Mouse (Mus musculus) cerebral cortex, adult 2 months (tissue): Measurements from ENCODE around the gene Diras2.

ENCODE experiments used
- WGBS: fragments of 180-500 bp; shearing (Covaris S2); methylation state at CpG from one replicate; pipeline ENCODE4 v1.1.7; 2018; 5-methylcytosine and 5-hydroxymethylcytosine counted together

The Diras2 gene

DNA sequence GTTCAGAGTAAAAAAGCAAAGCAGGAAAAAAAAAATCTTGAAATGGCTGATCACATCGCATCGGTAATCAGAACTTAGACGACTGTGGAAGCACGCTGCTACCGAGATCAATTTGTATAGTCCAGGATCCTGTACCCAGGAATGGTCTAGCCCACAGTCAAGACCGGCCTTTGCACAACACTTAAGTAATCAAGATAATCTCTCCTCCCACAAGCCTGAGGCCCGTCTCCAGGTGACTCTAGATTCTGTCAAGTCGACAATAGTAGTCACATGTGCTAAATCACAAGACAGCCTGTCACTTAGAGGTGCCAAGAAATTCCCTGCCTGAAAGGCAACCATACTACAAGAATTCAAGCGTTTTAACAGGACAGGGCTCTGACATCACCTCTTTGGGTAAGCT lies at the start of gene Diras2:
TSS of gene Diras2 (minus strand) at position 159 of the 400 bp plus-strand sequence.
- WGBS = 38% methylated on average over 9 of the region's 9 CpGs

DNA sequence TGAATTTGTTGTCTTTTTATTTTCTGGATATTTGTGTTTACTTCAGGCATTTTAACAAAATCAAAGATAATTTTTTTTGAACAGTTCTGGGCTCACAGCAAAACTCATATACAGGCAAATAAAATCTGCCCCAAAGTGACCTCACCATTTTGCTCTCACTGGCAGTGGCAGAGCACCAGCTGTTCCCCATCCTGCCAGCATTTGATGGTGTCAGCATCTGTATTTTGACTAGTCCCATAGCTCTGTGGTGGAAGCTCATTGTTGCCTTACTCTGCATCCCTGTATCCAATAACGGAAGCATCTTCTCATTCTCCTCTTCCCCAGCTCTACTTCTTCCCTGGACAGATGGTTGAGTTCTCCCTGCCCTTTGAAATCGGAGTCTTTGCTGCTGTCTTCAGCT lies 47.7 kb upstream of the Diras2 start:
- WGBS = 53% methylated on average over 2 of the region's 2 CpGs

DNA sequence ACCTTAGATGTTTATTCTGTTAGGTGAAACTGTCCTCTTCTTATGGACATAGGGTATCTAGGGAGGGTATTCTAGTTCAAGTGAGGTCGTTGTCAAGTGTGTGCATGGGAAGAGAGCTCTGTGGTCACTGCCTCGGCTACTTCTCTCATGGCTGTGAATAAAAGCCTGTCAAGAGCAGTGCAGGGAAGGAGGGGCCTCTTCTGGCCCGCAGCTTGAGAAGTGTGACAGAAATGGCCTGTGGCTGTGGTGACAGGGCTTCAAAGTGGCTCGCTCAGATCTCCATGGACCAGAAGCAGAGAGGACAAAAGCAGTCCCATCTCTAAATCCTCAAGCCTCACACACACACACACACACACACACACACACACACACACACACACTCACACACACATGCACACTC lies 46.9 kb upstream of the Diras2 start:
- 56% methylated on average over 4 of the region's 4 CpGs for whole genome bisulfite sequencing

DNA sequence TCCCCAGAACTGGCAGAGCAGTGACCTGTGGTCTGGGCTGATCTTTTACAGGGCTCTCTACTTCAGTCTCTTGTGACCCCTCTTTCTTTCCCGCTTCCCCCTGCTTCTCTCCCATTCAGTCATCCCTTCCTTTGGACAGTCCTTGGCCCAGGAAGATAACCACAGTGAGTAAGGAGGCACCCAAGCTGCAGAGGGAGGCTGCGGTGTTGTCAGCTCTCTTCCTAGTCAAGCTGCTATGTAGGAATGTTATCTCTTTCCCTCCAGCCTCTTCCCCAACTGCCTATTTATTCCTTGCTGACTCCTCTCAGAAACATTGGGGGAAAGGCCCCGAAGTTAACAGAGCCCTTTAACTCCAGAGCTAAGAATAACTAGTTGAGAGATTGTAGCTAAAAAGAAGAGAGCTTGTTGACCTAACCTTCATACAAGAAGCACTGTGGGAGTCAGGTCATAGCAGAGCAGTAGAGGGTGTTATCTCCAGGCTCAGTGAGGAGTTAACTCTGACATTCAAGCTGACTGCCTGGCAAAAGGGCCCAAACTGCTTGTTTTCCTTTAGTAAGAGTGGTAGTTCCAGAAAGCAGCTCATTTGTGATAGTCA lies 46.3 kb upstream of the Diras2 start:
- WGBS = 63% methylated on average over 3 of the region's 3 CpGs

DNA sequence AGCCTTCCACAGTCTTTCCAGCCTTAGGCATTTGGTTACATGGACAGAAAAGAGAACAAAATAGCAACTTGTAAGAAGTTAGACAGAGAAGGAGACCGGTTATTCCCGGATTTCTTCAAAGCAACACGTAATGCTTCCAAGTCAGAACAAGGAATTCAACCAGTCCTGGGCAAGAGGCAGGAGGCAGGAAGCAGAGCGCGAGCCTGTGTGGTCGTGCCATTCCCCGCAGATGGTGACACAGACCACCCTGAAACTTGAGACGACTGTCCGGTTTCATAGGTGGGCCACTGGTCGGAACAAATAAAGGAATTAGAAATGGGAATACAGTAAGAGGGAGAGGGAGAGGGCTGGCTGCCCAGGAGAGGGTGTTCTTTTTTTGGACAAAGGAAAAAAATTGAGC lies 45.8 kb upstream of the Diras2 start:
- 45% methylated on average over 10 of the region's 10 CpGs for WGBS

DNA sequence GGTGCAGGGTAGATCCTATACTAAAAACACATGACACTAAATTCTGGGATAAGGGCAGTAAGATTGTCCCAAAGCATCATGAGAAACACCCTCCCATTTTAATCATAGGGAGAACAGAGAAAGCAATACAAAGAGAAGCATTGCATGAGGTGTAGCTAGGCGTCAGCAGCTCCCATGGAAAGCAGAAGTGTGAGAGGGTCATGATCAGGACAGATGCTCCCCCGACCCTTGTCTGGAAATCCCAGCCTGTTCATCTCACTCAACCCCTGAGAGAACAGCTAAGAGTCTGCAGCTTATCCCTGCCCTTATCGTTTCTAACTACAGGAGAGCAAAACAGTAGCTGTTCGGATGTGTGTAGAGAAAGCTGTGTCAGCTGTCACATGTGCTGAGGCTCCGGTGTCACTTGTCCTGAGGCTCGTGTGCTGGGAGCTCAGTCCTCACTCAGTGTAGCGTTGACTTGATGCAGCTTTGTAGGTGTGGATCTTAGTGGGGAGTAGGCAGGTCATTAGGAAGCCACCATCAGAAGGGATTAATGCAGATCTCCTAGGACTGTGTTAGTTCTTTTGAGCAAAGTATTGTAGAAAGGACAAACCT lies 45.0 kb upstream of the Diras2 start:
- WGBS = 73% methylated on average over 7 of the region's 7 CpGs

DNA sequence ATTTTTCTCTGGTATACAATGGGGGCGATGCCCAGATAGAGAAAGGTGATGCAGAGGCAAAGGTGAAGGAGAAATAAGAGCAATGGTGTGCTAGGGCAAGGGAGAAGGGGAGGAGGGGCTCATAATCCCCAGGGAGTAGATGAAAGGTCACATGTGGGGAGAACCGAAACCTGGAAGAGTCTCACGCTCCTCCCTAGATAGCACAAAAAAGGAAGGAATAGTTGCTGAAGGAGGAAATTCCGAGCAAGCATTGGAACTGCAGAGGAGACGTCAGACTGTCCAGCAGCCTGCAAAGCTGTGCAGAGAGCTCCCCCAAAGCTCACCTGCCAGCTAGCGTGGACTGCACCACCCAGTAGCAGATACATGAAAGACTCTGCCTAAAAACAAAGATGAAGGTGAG lies 44.4 kb upstream of the Diras2 start:
- WGBS = 84% methylated on average over 6 of the region's 6 CpGs

DNA sequence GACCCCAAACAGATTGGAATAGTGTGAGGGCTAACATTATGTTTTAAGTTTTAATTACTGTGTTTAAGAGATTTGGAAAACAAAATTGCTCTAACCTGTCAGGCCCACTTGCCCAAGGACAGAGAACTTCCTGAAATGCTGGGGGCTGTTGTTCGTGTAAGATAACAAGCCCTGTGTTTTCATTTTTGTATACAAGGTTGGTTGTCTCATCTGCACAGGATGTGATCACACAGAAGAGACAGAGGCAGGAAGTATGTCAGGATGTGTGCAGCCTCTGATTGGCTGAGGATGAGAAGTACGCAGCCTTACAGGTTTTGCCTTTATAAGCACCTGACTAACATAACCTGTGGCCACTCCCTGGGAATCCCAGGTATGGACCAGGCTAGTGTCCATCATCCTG lies 43.2 kb upstream of the Diras2 start:
- WGBS = 81% methylated on average over 2 of the region's 2 CpGs

DNA sequence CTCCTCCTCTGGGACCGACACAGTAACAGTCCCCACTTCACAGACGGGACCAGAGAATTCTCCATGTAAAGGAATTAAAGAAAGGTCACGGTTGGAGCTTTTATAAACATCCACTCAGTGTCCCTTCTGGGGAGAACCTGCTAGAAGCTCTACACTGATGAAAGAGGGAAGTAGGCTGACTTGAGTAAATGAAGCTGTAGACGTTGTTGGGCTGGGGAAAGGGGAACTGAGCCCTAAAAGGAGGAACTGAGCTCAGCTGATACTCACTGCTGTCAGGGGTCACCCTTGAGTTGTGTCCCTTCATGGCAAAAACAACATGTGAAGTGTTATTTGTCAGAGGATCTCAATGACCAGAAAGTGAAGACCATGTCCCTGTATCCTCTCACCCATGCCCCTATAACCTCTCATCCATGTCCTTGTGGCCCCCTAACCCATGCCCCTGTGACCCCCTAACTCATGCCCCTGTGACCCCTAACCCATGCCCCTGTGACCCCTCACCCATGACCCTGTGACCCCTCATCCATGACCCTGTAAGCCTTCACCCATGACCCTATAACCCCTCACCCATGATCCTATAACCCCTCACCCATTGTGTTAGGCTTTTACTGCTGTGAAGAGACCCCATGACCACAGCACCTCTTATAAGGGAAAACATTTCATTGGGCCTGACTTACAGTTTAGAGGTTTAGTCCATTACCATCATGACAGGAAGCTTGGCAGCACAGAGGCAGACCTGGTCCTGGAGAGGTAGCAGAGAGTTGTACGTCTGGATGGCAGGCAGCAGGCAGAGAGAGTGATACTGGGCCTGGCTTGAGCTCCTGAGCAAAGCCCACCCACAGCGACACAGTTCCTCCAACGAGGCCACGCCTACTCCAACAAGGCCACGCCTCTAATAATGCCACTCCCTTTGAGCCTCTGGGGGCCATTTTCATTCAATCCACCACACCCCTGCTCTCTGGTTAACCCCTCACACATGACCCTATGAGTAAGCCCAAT lies 41.7 kb upstream of the Diras2 start:
- WGBS = 79% methylated on average over 9 of the region's 9 CpGs

DNA sequence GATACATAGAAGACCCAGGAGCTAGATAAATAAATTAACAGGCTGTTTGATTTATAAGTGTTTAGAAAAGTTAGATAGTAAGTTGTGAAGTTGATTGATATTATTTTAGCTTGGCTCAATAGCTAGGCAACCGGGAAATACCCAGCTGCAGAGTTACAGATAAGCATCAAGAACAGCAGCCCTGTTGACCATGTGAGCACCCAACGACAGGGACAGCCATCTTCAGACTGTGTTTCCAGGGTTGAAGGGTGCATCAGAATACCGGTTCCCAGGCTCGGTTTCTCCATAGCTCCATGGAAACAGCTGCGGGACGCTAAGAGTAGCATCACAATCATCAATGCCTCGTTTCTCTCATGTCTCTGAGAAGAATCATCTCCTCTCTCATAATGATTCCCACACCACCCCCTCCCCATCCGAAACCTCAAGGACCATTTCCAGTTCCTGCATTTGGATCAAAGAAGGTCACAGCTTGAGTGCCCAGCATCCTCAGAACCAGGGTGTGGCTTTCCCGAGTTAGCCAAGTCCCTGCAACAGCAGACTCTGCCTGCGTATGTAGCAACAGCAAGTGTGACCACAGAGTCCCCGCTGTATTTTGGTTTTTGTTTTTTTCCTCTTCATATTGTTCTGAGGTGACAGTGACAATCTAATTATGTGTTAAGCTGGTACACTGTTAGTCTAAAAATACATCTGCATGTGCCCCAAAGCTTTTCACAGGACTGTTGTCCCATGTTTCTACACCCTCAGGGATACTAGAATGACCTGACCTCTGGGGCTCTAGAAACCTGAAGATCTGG lies 40.7 kb upstream of the Diras2 start:
- 63% methylated on average over 11 of the region's 11 CpGs for WGBS

DNA sequence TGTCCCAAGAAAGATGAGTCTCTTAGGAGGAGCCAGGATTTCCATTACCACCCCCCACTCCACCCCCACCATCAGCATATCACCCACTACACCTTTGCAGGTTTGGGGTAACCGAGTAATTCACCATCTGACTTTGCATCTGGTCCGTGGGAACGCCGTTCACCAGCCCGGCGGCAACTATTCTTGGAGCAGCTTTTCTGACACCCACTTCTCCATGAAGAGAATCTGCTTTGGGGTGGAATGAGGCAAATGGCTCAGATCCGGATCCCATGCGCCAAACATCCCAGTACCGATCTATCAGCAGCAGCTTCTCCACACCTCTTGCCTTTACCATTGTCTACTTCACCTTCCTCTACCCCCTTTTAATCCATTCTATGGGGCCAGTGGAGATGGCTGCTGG lies 39.2 kb upstream of the Diras2 start:
- WGBS = 51% methylated on average over 9 of the region's 9 CpGs

DNA sequence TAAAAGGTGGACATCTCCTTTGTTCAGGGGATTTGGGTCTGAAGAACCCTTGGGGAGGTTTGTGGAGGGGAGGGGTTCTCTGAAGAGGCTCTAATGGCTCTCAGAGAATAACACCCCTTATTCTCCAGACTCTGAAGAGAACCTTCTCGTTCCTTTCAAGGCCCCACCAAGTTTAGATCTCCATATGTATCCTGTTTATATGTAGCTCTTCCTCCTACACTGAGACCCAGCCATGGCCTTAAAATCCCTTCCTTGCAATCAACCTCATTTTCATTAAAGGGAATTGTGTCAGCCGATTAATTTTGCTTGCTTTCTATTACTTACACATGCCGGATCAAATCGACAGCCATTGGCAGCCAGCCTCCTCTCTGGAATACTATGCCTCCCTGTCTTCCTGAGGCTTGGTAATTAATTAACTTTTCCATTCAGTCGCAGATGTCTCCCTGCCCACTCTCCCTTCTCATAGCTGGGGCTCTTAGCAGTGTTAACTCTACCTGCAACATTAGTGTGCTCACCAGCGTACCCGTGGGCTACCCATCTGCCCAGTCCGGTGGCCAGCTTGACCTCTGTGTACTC lies 38.2 kb upstream of the Diras2 start:
- 29% methylated on average over 8 of the region's 8 CpGs for WGBS

DNA sequence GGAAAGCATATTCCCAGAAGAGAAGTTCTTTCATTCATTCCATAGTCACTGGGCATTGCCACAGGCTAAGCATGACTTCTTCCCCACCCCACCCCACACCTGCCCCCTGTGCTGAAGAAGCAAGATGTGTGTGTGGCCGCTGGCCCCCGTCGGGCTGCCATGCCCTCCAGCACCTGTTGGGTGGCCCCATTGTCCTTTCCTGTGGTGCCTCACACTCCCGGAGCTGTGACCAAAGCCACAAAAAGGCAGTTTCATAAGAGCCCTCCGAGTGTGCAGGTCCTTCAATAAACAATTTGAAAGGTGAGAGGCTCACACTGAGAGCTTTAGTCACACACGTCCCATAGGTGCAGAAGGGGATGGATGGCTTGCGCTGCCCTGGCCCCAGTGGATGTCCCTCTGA lies 35.7 kb upstream of the Diras2 start:
- WGBS = 93% methylated on average over 7 of the region's 7 CpGs

DNA sequence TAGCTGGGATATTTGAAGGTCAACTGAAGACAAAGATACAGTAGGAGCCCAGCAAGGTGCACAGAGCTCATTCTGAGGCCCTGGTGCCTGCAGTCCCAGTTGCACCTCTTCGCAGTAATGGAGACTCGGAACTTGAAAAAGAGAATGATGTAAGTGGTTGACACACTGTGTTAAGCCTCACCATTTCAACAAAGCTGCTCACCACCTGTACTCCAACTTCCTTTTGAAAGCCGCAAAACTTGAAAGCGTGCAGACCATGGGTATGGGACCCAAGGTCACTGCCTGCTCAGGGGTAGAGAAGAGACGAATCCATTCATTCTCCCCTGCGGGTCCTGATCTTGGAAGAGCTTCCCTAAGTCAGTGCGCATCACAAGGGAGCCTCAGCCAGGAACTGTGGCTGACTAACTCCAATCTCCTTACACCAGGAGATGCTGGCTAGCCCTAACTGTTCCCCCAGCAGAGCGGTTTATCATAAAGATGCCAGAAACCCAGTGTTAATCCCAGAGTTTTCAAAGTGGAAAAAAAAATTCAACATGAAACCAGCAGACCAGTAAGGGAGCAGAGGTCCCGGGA lies 35.2 kb upstream of the Diras2 start:
- 89% methylated on average over 9 of the region's 9 CpGs for WGBS

DNA sequence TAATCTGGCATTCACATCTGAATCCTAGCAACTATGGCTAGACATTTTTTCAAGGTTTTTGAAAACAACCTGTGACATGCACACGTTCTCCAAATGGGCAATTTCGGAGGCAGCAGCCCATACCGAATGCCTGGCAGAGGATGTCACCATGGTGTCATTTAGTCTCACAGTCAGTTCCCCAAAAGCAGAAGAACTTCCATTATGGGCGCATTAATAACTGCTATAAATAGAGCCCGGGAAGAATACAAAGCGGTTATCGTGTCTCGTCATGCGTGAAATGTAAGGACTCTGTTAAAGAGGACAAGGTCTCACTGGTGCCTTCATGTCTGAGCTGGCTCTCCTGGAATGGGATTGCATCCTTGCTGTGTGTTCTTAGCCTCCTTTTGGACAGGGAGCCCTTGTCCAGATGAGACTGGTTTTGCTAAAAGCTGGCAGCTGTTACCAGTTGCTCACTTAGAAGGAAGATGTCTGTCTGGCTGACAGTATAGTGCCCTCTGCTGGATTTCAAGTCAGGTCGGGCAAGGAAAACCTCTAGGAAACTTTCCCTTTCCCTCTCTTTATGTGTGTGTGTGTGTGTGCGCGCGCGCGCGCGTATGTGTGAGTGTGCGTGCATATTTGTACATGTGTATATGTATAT lies 34.1 kb upstream of the Diras2 start:
- whole genome bisulfite sequencing = 68% methylated on average over 18 of the region's 18 CpGs

DNA sequence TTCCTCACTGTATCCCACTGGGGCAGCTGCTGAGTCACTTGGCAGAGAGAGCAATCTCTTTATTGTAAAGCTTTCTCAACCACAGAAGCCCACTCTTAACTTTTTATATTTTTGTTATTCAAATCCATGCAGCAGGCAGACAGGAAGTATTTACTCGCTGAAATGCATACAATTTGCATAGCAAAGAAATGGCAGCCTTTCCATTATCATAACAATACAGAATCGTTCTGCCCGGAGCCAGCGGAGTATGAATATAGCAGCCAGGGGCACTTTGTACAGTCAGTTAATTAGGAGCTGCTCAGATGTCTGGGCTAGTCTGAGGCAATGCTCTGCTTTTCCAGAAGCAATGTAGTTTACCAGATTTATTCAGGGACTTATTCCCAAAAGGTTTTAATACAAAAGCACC lies 31.1 kb upstream of the Diras2 start:
- WGBS = 18% methylated on average over 4 of the region's 4 CpGs

DNA sequence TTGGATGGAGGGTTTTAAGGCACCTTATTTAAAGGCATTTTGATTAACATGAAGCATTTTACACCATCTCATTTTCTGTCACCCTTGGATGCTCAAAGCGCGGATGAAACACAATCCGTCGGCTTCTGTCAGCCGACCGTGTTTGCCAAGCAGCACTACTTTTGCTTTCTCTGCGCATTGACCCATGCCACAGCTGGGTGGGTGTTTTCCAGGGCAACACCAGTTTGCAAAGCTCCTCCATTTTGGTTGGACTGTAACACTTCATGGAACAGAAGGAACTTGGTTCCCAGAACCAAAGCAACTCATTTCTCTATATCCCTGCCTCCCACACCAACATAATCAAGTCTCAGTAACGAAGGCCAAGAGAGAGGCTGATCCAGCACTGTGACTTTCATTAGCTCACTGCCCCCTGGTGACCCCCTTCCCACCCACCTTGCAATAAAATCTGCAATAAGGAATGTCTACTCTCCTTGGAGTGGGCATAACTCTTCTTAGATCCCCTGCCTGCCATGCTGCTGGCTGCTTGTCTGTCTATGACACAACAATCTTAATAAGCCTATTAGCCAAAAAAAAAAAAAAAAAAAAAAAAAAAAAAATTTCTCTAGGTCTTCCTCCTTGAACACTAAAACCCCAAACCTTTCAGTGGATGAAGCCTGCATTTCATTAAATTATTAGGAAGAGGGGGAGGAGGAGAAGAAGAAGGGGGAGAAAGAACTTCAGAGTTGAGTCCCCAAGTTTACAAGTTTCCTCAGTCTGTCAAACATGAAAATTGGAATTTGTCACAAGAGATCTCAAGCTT lies 30.5 kb upstream of the Diras2 start:
- WGBS = 90% methylated on average over 8 of the region's 8 CpGs

DNA sequence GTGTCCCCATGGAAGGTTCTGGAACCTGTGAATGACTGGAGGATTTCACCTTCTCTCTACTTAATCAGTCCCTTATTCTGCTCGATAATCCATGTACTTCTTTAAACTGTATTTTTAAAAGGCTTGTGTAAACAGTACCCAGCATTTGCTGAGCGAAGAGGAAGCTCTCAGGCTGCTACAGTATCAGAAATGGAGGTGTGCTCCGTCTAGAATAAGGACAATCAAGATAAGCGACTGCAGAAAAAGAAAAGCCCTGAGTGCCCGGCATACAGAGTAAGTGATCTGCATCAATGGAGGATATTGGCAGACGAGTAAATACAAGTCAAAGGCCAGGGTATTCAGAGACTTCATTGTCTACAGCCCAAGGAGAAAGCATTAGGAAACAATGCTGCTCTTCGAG lies 26.3 kb upstream of the Diras2 start:
- WGBS = 82% methylated on average over 7 of the region's 7 CpGs

DNA sequence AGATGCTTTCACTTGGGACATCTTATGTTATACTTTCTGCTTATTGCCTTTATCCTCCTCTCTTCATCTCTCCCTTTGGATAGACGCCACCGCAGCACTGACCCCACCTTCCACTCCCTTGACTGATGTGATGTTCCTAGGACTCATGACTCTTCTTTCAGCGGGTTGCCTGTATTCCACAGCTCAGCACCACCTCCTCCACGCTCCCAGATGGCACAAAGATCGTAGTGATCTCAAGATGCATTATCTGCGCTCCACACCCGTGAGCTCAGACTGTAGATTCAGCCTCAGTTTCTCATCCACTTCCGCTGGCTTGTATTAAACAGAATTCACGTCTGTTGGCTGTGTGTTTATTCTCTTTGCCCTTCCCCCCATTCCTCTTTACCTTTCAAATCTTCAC lies 23.6 kb upstream of the Diras2 start:
- WGBS = 59% methylated on average over 9 of the region's 9 CpGs
